Mouse (Mus musculus) neural tube, embryonic 11.5 days (tissue): Measurements from ENCODE around the gene Nipa2. TPM values are rescaled to one million over a fixed set of nuclear protein-coding genes. Genes with fewer than 3 reads are reported as not detected.

Source experiments
- ATAC-seq: fragments of 200-750 bp; cut with Nextera tagmentation; 2 replicates; pipeline ENCODE4 v1.8.0; 2017; ENCODE audit warnings: moderate number of reproducible peaks, mild to moderate bottlenecking, moderate TSS enrichment, moderate library complexity; ENCODE audit not compliant: insufficient read depth, low FRiP score, low TSS enrichment
- DNase-seq: peaks from one replicate; pipeline ENCODE4 v3.0.0-alpha.2; 2015; ENCODE audit warnings: low spot score
- H3K27ac ChIP-seq: fragments of 300-500 bp; sonication (generic); 2 replicates; pipeline ENCODE4 v1.5.1; 2014; ENCODE audit warnings: low read depth, mild to moderate bottlenecking, low read length
- H3K27me3 ChIP-seq: fragments of 300-500 bp; sonication (generic); 2 replicates; pipeline ENCODE4 v1.6.1; 2014; ENCODE audit warnings: mild to moderate bottlenecking, low read length, mixed read lengths; ENCODE audit not compliant: control insufficient read depth, insufficient read depth
- H3K36me3 ChIP-seq: fragments of 300-500 bp; sonication (generic); 2 replicates; pipeline ENCODE4 v1.6.1; 2014; ENCODE audit warnings: mild to moderate bottlenecking, low read length, moderate library complexity, mixed read lengths; ENCODE audit not compliant: control insufficient read depth, insufficient read depth
- H3K4me1 ChIP-seq: fragments of 300-500 bp; sonication (generic); 2 replicates; pipeline ENCODE4 v1.6.1; 2014; ENCODE audit warnings: low read length, mixed read lengths; ENCODE audit not compliant: control insufficient read depth, insufficient read depth
- H3K4me2 ChIP-seq: fragments of 300-500 bp; sonication (generic); 2 replicates; pipeline ENCODE4 v1.6.1; 2014; ENCODE audit warnings: low read depth, mild to moderate bottlenecking, moderate library complexity
- H3K4me3 ChIP-seq: fragments of 300-500 bp; sonication (generic); 2 replicates; pipeline ENCODE4 v1.5.1; 2014; ENCODE audit warnings: low read depth, low read length
- H3K9ac ChIP-seq: fragments of 300-500 bp; sonication (generic); 2 replicates; pipeline ENCODE4 v1.6.1; 2014; ENCODE audit warnings: mild to moderate bottlenecking, low read length
- H3K9me3 ChIP-seq: fragments of 300-500 bp; sonication (generic); 2 replicates; pipeline ENCODE4 v1.6.1; 2016; ENCODE audit warnings: low read length; ENCODE audit not compliant: control insufficient read depth
- WGBS: fragments of 180-500 bp; shearing (Covaris S2); extraction: QIAGEN DNeasy Blood & Tissue Kit; methylation state at CpG from one replicate; pipeline ENCODE4 v1.1.7; 2014; 5-methylcytosine and 5-hydroxymethylcytosine counted together
- polyA plus RNA-seq: library from polyadenylated mRNA; unstranded; fragments of >200 nt; fragmentation: Nextera tagmentation; extraction: Ambion mirVana; gene quantifications from 2 replicates; pipeline ENCODE4 v1.2.1, GENCODE M21; 2014

Nipa2 gene
- polyA plus RNA-seq, 1 experiment from 2014 or later: 51.9 TPM

- H3K9ac ChIP-seq: no peak overlapping the region
- DNase-seq (no peak), ATAC-seq (no peak)
- no peaks in the 10 kb centered on the region for H3K27me3 ChIP-seq
- H3K4me1 ChIP-seq: no peaks in the 10 kb centered on the region
- H3K4me3 ChIP-seq: no peak overlapping the region
- H3K27ac ChIP-seq: no peak overlapping the region
- H3K9me3 ChIP-seq: no peaks in the 10 kb centered on the region
- H3K4me2 ChIP-seq: no peak overlapping the region
- 82% methylated on average over 4 of the region's 4 CpGs for WGBS
- no peaks in the 10 kb centered on the region for H3K36me3 ChIP-seq
Observed at GRCm38 (mm10) chr7:55888603-55889002, 73.7 kb downstream of the Nipa2 start.

Other genes starting within 250 kb of the Nipa2 start
- 0.31 and 0.89 TPM in 2 replicates for gene Siglech, start 194.3 kb downstream of the Nipa2 start, polyA plus RNA-seq
- 32.5 and 34.0 TPM in 2 replicates for gene Tubgcp5, start 168.3 kb downstream of the Nipa2 start, polyA plus RNA-seq
- gene Cyfip1, start 120.7 kb downstream of the Nipa2 start, polyA plus RNA-seq: 87.9 and 90.7 TPM in 2 replicates
- gene Nipa1, start 57.5 kb upstream of the Nipa2 start, polyA plus RNA-seq: 10.5 and 11.0 TPM in 2 replicates
- 31.3 and 32.2 TPM in 2 replicates for gene Herc2, start 87.7 kb upstream of the Nipa2 start, polyA plus RNA-seq